Mouse (Mus musculus) kidney, adult 2 months (tissue): ENCODE measurements around the gene Ccdc33. TPM values are rescaled to one million over a fixed set of nuclear protein-coding genes. Genes with fewer than 3 reads are reported as not detected.

Experiments used
- DNase-seq: peaks from one replicate; pipeline ENCODE4 v3.0.0; 2021
- H3K27ac ChIP-seq: fragments of 200-500 bp; 2 replicates; pipeline ENCODE4 v1.5.1; 2012; ENCODE audit warnings: low read depth, low read length, control low read depth, inconsistent platforms; ENCODE audit not compliant: insufficient read depth
- H3K27me3 ChIP-seq: fragments of 200-500 bp; replicated peaks from 2 replicates; pipeline ENCODE4 v1.6.1; 2012; ENCODE audit warnings: mild to moderate bottlenecking, moderate library complexity, low read length, inconsistent platforms; ENCODE audit not compliant: control insufficient read depth, insufficient read depth
- H3K36me3 ChIP-seq: fragments of 200-500 bp; 2 replicates; pipeline ENCODE4 v1.6.1; 2012; ENCODE audit warnings: mild to moderate bottlenecking, moderate library complexity, low read length, inconsistent platforms; ENCODE audit not compliant: control insufficient read depth, insufficient read depth
- H3K4me1 ChIP-seq: fragments of 200-500 bp; 2 replicates; pipeline ENCODE4 v1.6.1; 2011; ENCODE audit warnings: low read length; ENCODE audit not compliant: control insufficient read depth, insufficient read depth
- H3K4me3 ChIP-seq: fragments of 200-500 bp; 2 replicates; pipeline ENCODE4 v1.5.1; 2011; ENCODE audit warnings: mild to moderate bottlenecking, low read depth, low read length, control low read depth; ENCODE audit not compliant: insufficient read depth
- CTCF ChIP-seq: fragments of 200-500 bp; conservative IDR thresholded peaks from 2 replicates; pipeline ENCODE4 v1.5.1; 2011; ENCODE audit warnings: low read depth, mild to moderate bottlenecking, control low read depth, low read length, moderate library complexity, mixed read lengths; ENCODE audit not compliant: insufficient read depth, insufficient read length
- POLR2A ChIP-seq: fragments of 200-500 bp; IDR thresholded peaks from one replicate; pipeline ENCODE4 v1.6.1; 2011; ENCODE audit warnings: low read depth, low read length, control low read depth
- WGBS: fragments of 180-500 bp; shearing (Covaris S2); methylation state at CpG from one replicate; pipeline ENCODE4 v1.1.7; 2018; 5-methylcytosine and 5-hydroxymethylcytosine counted together
- polyA plus RNA-seq: library from polyadenylated mRNA; depleted of rRNA; stranded (reverse); fragments of >200 nt; gene quantifications from 2 replicates; pipeline ENCODE4 v1.2.3, GENCODE M21; 2012

Ccdc33 gene
- polyA plus RNA-seq, 1 experiment, result not detected

DNA sequence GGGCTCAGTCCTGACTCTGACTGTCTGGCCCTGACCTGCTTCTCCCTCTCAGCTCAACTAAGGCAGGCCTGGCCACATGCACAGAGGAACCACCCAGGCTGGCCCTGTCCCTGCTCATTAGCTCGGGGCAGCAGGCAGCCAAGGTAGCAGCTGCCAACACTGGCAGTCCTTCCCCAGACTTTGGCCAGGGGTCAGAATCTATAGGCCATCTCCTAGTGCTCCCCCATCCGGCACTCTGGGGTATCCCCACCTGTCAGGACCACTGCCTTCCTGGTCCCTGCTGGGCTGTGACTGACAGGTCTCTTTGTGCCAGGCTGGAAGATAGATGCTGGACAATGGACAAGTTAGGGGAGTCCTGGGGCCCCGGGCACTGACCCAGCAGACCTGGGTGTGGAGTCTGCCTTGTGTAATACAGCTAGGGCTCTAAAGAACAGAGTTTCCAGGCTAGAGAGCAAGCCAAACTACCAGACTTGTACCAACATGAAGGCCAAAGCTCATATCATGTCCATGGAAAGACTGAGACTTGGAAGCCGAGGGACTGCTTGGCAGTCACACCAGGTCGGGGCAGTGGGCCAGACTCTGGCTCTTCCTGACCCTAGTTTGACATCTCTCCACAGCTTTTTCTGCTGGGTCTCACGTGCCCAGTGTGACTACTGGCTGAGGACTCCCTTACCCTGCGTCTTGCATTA, 25.9 kb downstream of the Ccdc33 start:
- H3K27ac ChIP-seq, result no peak overlapping the region

DNA sequence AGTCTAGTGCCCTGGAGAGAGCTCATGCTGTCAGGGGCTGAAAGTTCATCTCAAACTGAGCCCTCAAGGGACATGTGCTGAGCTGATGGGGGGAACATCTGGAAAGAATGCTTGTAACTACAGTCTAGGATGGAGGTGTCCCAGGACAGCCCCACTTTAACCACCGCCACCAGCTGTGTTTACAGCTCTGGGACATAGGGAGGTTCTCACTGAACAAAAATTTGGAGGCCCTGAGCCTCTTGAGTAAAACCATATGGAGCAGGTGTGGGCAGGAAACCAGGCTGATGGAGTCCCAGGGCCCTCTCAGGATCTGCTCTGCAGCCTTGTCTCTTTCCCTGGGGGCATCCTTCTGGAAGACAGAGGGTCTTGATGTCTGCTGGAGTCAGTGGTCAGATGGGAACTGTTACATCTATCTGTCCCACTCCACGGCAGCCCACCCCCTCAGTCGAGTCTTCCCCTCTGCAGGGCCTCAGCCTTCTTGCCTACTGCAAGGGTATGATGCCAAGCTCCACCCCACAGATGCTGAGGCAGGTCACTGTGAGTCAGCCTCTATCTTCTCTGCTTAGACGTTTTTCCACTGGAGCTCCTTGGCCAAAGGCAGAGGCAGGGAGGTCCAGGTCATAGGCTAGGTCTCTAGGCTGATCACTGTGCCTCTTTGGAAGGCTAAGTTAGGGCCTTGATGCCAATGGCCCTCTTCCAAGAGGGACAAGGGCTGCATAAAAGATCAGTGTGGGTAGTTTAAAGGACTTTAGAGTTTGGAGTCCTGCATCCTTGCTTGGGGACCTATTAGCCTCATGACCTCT, 26.8 kb downstream of the Ccdc33 start:
- Histone ChIP-seq H3K27ac (no peak overlapping the region), H3K4me3 (no peak overlapping the region), H3K4me1 (no peaks in the 10 kb centered on the region), H3K27me3 (no peaks in the 10 kb centered on the region), H3K36me3 (no peaks in the 10 kb centered on the region)
- TF ChIP-seq CTCF, result no peak
- no peak for TF ChIP-seq POLR2A
- WGBS, result 60% methylated on average over 4 of the region's 4 CpGs
- peak; percentile 13 for DNase-seq

More for the DNA sequence above, 25.9 kb downstream of the Ccdc33 start:
- no peak overlapping the region for H3K4me3 ChIP-seq
- H3K4me1 ChIP-seq, result no peaks in the 10 kb centered on the region
- no peak for TF ChIP-seq POLR2A
- no peak for TF ChIP-seq CTCF
- H3K27me3 ChIP-seq, result no peaks in the 10 kb centered on the region
- DNase-seq, result peak; percentile 52
- 61% methylated on average over 7 of the region's 7 CpGs for WGBS
- no peaks in the 10 kb centered on the region for H3K36me3 ChIP-seq

GRCm38 (mm10) chr9:58087277-58087998, 31.2 kb downstream of the Ccdc33 start:
- Histone ChIP-seq H3K4me3 (no peak overlapping the region), H3K27ac (no peak overlapping the region), H3K27me3 (no peaks in the 10 kb centered on the region; the same call in 1 of the 2 replicates), H3K36me3 (no peaks in the 10 kb centered on the region), H3K4me1 (no peaks in the 10 kb centered on the region)
- 58% methylated on average over 7 of the region's 7 CpGs for WGBS
- no peak for TF ChIP-seq CTCF
- no peak for TF ChIP-seq POLR2A
- no peak for DNase-seq

GRCm38 (mm10) chr9:58086861-58087260, 31.8 kb downstream of the Ccdc33 start:
- no peaks in the 10 kb centered on the region for H3K4me1 ChIP-seq
- no peak for DNase-seq
- no peaks in the 10 kb centered on the region; the same call in 1 of the 2 replicates for H3K27me3 ChIP-seq
- H3K4me3 ChIP-seq, result no peak overlapping the region
- H3K36me3 ChIP-seq, result no peaks in the 10 kb centered on the region
- TF ChIP-seq CTCF, result no peak
- no peak for TF ChIP-seq POLR2A
- no peak overlapping the region for H3K27ac ChIP-seq
- WGBS, result 81% methylated on average over 7 of the region's 7 CpGs

DNA sequence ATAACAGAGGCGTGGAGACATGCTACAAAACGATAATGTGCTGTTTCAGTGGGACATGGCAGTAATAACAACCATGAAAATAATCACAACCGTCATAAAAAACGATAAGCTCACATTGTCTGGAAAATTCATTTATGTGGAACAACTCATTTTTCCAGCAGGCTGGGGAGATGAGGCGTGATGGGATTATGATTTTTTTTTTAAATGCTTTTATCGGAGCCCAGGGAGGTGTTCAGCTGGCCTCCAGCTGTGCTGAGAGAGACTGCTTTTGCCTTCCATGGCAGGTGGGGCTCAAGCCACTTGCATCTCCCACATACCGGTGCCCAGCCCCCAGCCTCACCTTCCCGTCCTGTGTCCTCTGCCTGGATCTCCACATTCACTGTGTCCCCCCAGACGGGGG, 32.4 kb downstream of the Ccdc33 start:
- no peaks in the 10 kb centered on the region for H3K36me3 ChIP-seq
- DNase-seq, result no peak
- TF ChIP-seq POLR2A, result no peak
- TF ChIP-seq CTCF, result no peak
- no peak overlapping the region for H3K27ac ChIP-seq
- H3K4me1 ChIP-seq, result no peaks in the 10 kb centered on the region
- WGBS, result 58% methylated on average over 9 of the region's 9 CpGs
- no peak overlapping the region for H3K4me3 ChIP-seq
- H3K27me3 ChIP-seq, result no peaks in the 10 kb centered on the region; the same call in 1 of the 2 replicates

- no peaks in the 10 kb centered on the region; the same call in 1 of the 2 replicates for H3K27me3 ChIP-seq
- WGBS, result 26% methylated on average over 2 of the region's 2 CpGs
- H3K4me3 ChIP-seq, result no peak overlapping the region
- H3K36me3 ChIP-seq, result no peaks in the 10 kb centered on the region
- no peak overlapping the region for H3K27ac ChIP-seq
- no peak for DNase-seq
- no peaks in the 10 kb centered on the region for H3K4me1 ChIP-seq
- TF ChIP-seq POLR2A (no peak), CTCF (no peak)
Observed at GRCm38 (mm10) chr9:58085074-58085473, 33.5 kb downstream of the Ccdc33 start.
